Mouse (Mus musculus): ENCODE measurements around the gene Dcbld1. TPM values are rescaled to one million over a fixed set of nuclear protein-coding genes. Genes with fewer than 3 reads are reported as not detected.
"Not testable (repeated sequence)": the region's sequence is repeated elsewhere in the genome, so short reads cannot be mapped to it uniquely, and the experiment has no call there.

Dcbld1 gene
- polyA plus RNA-seq, 1 experiment from 2014 or later: 8.0 TPM

- ATAC-seq (ENCODE audit: extremely low read depth, insufficient number of reproducible peaks, low FRiP score, low TSS enrichment): no peak
- Histone ChIP-seq H3K36me3 (peaks cover 29% of the 10 kb centered on the region), H3K4me1 (0 out of 2 replicates have a peak, but pooled peaks cover 4% of the 10 kb centered on the region), H3K4me2 (no peak overlapping the region), H3K9ac (no peak overlapping the region), H3K4me3 (no peak overlapping the region), H3K27ac (replicated peaks) (peak overlapping the region; percentile 42; the same call in 1 of the 2 replicates), H3K27me3 (replicated peaks) (no peaks in the 10 kb centered on the region), H3K9me3 (no peaks in the 10 kb centered on the region)
- WGBS: 56% methylated on average over 8 of the region's 8 CpGs
Observed at GRCm38 (mm10) chr10:52309196-52309595, 75.8 kb downstream of the Dcbld1 start.

- H3K36me3 ChIP-seq: peaks cover 35% of the 10 kb centered on the region
- no peaks in the 10 kb centered on the region for H3K4me1 ChIP-seq
- H3K9me3 ChIP-seq: no peaks in the 10 kb centered on the region
- H3K4me3 ChIP-seq: no peak overlapping the region
- H3K4me2 ChIP-seq: no peak overlapping the region
- 85% methylated on average over 28 of the region's 28 CpGs for WGBS
- H3K27me3 ChIP-seq (replicated peaks): no peaks in the 10 kb centered on the region
- no peak for ATAC-seq (ENCODE audit: extremely low read depth, insufficient number of reproducible peaks, low FRiP score, low TSS enrichment)
- H3K9ac ChIP-seq: no peak overlapping the region
- no peak overlapping the region for H3K27ac ChIP-seq (replicated peaks)
Observed at GRCm38 (mm10) chr10:52319506-52320286, 86.3 kb downstream of the Dcbld1 start.

GRCm38 (mm10) chr10:52321918-52322317 is 88.5 kb downstream of the Dcbld1 start:
- no peak overlapping the region for H3K9ac ChIP-seq
- no peak overlapping the region for H3K4me2 ChIP-seq
- no peak overlapping the region for H3K27ac ChIP-seq (replicated peaks)
- 78% methylated on average over 3 of the region's 3 CpGs for WGBS
- ATAC-seq (ENCODE audit: extremely low read depth, insufficient number of reproducible peaks, low FRiP score, low TSS enrichment): no peak
- no peaks in the 10 kb centered on the region for H3K4me1 ChIP-seq
- no peaks in the 10 kb centered on the region for H3K27me3 ChIP-seq (replicated peaks)
- H3K4me3 ChIP-seq: no peak overlapping the region
- peaks cover 26% of the 10 kb centered on the region for H3K36me3 ChIP-seq
- H3K9me3 ChIP-seq: no peaks in the 10 kb centered on the region

GRCm38 (mm10) chr10:52331007-52331406 is 97.6 kb downstream of the Dcbld1 start:
- no peaks in the 10 kb centered on the region for H3K9me3 ChIP-seq
- no peaks in the 10 kb centered on the region for H3K4me1 ChIP-seq
- no peak overlapping the region for H3K4me2 ChIP-seq
- peaks cover 17% of the 10 kb centered on the region for H3K36me3 ChIP-seq
- no peak overlapping the region for H3K4me3 ChIP-seq
- H3K27me3 ChIP-seq (replicated peaks): no peaks in the 10 kb centered on the region
- WGBS: 3% methylated on average over 1 of the region's 1 CpGs
- H3K27ac ChIP-seq (replicated peaks): no peak overlapping the region
- H3K9ac ChIP-seq: no peak overlapping the region
- ATAC-seq (ENCODE audit: extremely low read depth, insufficient number of reproducible peaks, low FRiP score, low TSS enrichment): no peak

GRCm38 (mm10) chr10:52343324-52343723 is 109.9 kb downstream of the Dcbld1 start:
- not testable (repeated sequence) for H3K4me3 ChIP-seq; H3K9me3 ChIP-seq; H3K4me2 ChIP-seq; H3K4me1 ChIP-seq; H3K27me3 ChIP-seq (replicated peaks); ATAC-seq (ENCODE audit: extremely low read depth, insufficient number of reproducible peaks, low FRiP score, low TSS enrichment); H3K9ac ChIP-seq; H3K27ac ChIP-seq (replicated peaks)
- WGBS: 90% methylated on average over 4 of the region's 4 CpGs
- H3K36me3 ChIP-seq: peaks cover 80% of the 10 kb centered on the region

GRCm38 (mm10) chr10:52353184-52353583 is 119.8 kb downstream of the Dcbld1 start:
- H3K4me2 ChIP-seq: no peak overlapping the region
- WGBS: 79% methylated on average over 9 of the region's 9 CpGs
- H3K9ac ChIP-seq: no peak overlapping the region
- no peaks in the 10 kb centered on the region for H3K9me3 ChIP-seq
- no peak for ATAC-seq (ENCODE audit: extremely low read depth, insufficient number of reproducible peaks, low FRiP score, low TSS enrichment)
- H3K36me3 ChIP-seq: peaks cover 77% of the 10 kb centered on the region
- no peak overlapping the region for H3K27ac ChIP-seq (replicated peaks)
- no peak overlapping the region for H3K4me3 ChIP-seq
- no peaks in the 10 kb centered on the region for H3K27me3 ChIP-seq (replicated peaks)
- no peaks in the 10 kb centered on the region for H3K4me1 ChIP-seq

- Histone ChIP-seq H3K27me3 (replicated peaks) (no peaks in the 10 kb centered on the region), H3K4me2 (no peak within 1 kb of the TSS), H3K27ac (replicated peaks) (no peak within 1 kb of the TSS), H3K9ac (no peak within 1 kb of the TSS), H3K9me3 (no peaks in the 10 kb centered on the region), H3K4me1 (no peaks in the 10 kb centered on the region), H3K4me3 (no peak within 1 kb of the TSS), H3K36me3 (peaks cover 40% of the 10 kb centered on the region)
- no peak for ATAC-seq (ENCODE audit: extremely low read depth, insufficient number of reproducible peaks, low FRiP score, low TSS enrichment)
- WGBS: 86% methylated on average over 2 of the region's 2 CpGs
Observed at GRCm38 (mm10) chr10:52358467-52358866, 125.0 kb downstream of the Dcbld1 start, which contains the start of gene Gm26741. TSS of gene Gm26741 (plus strand) at chr10:52358767.

GRCm38 (mm10) chr10:52360241-52360735 is 126.9 kb downstream of the Dcbld1 start:
- H3K4me1 ChIP-seq: no peaks in the 10 kb centered on the region
- no peaks in the 10 kb centered on the region for H3K9me3 ChIP-seq
- 96% methylated on average over 4 of the region's 4 CpGs for WGBS
- H3K4me3 ChIP-seq: no peak overlapping the region
- H3K27me3 ChIP-seq (replicated peaks): no peaks in the 10 kb centered on the region
- ATAC-seq (ENCODE audit: extremely low read depth, insufficient number of reproducible peaks, low FRiP score, low TSS enrichment): no peak
- H3K9ac ChIP-seq: no peak overlapping the region
- no peak overlapping the region for H3K4me2 ChIP-seq
- H3K27ac ChIP-seq (replicated peaks): no peak overlapping the region
- peaks cover 26% of the 10 kb centered on the region for H3K36me3 ChIP-seq

GRCm38 (mm10) chr10:52360862-52361609 is 127.6 kb downstream of the Dcbld1 start:
- Histone ChIP-seq H3K36me3 (peaks cover 19% of the 10 kb centered on the region), H3K4me2 (no peak overlapping the region), H3K9me3 (no peaks in the 10 kb centered on the region), H3K4me1 (no peaks in the 10 kb centered on the region), H3K4me3 (no peak overlapping the region), H3K9ac (no peak overlapping the region), H3K27ac (replicated peaks) (no peak overlapping the region), H3K27me3 (replicated peaks) (no peaks in the 10 kb centered on the region)
- no peak for ATAC-seq (ENCODE audit: extremely low read depth, insufficient number of reproducible peaks, low FRiP score, low TSS enrichment)
- 91% methylated on average over 9 of the region's 9 CpGs for WGBS

GRCm38 (mm10) chr10:52368376-52368775 is 135.0 kb downstream of the Dcbld1 start:
- no peak overlapping the region for H3K4me2 ChIP-seq
- 0 out of 2 replicates have a peak, but pooled peaks cover 2% of the 10 kb centered on the region for H3K4me1 ChIP-seq
- 66% methylated on average over 4 of the region's 4 CpGs for WGBS
- H3K36me3 ChIP-seq: peaks cover 2% of the 10 kb centered on the region; the same call in 1 of the 2 replicates
- no peaks in the 10 kb centered on the region for H3K27me3 ChIP-seq (replicated peaks)
- H3K9me3 ChIP-seq: no peaks in the 10 kb centered on the region
- ATAC-seq (ENCODE audit: extremely low read depth, insufficient number of reproducible peaks, low FRiP score, low TSS enrichment): no peak
- no peak overlapping the region for H3K9ac ChIP-seq
- no peak overlapping the region for H3K27ac ChIP-seq (replicated peaks)
- H3K4me3 ChIP-seq: no peak overlapping the region
